Mouse (Mus musculus): ENCODE measurements around the gene Col7a1.

- TF ChIP-seq CTCF (IDR thresholded peaks at IDR 0.05; ENCODE audit: low read depth, low read length) (no peak), POLR2A (IDR thresholded peaks at IDR 0.05; ENCODE audit: extremely low read depth, insufficient read depth, low read length) (no peak)
Measured at GRCm38 (mm10) chr9:108945608-108946007, 7.8 kb upstream of the Col7a1 start.
